Mouse (Mus musculus): ENCODE measurements at regions not wholly inside any gene's neighbourhood (a gene's known extent, or its start where the extent isn't known, plus 50 kb on each side); places are given as distances from the start of the nearest gene placed in this dataset.
A peak's percentile ranks its signal among the peaks of the same experiment; 100 is the strongest.

DNA sequence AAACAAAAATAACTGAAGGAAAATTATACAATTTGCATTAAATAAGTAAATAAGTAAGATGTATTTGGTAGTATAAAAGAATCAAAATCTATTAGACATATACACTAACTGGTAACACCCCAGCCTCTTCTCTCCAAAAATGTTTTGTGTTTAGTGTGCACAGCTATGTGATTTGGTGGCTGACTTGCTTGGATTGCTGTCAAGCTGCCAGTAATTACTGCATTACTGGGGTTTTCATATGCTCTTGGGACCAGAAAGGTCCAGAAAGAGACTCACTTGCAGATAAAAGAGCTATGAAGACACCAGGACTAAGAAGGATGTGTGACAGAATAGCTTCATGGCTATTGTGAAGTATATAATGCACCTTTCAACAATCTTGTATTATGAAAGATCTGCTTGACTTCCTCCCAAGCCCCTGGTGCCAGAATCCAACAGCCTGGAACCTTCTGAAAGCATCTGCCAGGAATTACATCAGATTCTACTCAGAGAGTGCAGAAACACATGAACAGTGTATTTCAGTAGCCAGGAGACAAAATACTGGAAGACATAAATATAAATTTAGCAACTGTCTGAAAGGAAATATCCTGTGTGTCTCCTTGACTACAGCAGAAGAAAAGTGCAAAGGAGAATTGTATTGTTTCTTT, 5132.6 kb downstream of the 9330182O14Rik start:
- DNase-seq (ENCODE audit: low spot score), result peak; percentile 50
- Histone ChIP-seq H3K9ac (replicated peaks; ENCODE audit: low read length) (no peak overlapping the region), H3K27ac (no peak overlapping the region), H3K4me3 (ENCODE audit: low read length) (no peak overlapping the region), H3K27me3 (ENCODE audit: insufficient read depth, low read length) (no peaks in the 10 kb centered on the region), H3K9me3 (ENCODE audit: low read length) (no peaks in the 10 kb centered on the region), H3K4me2 (ENCODE audit: low read depth, low read length) (no peak overlapping the region), H3K4me1 (ENCODE audit: insufficient read depth, low read length) (no peaks in the 10 kb centered on the region), H3K36me3 (ENCODE audit: insufficient read depth, low read length) (no peaks in the 10 kb centered on the region)
- TF ChIP-seq CTCF (IDR thresholded peaks at IDR 0.05; ENCODE audit: low read depth), result no peak
- ATAC-seq, result peak; percentile 58

DNA sequence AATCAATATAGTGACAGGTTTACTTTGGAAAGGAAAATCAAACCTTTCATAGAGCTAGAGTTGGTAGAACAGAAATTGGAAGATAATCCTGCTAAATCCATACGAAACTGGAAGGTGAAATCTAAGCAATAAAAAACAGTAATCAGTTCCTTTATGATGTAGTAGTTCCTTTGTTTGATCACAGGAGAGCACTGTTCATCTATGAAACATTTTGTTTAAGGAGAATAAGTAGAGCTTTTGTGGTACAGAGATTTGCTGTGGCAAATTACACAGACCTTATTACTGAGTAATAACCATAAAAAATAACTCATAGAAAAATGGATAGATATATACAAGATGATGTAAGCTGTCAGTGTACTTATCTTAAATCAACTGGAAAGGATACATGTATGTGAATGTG, 5139.5 kb downstream of the 9330182O14Rik start:
- 56% methylated on average over 1 of the region's 1 CpGs for WGBS
- peak; percentile 58 for TF ChIP-seq CTCF (IDR thresholded peaks at IDR 0.05; ENCODE audit: low read depth)
- peak; percentile 63 for DNase-seq (ENCODE audit: low spot score)

GRCm38 (mm10) chr15:45321628-45322027, 5187.5 kb downstream of the 9330182O14Rik start:
- Histone ChIP-seq H3K4me1 (ENCODE audit: insufficient read depth, low read length) (no peaks in the 10 kb centered on the region), H3K27me3 (ENCODE audit: insufficient read depth, low read length) (no peaks in the 10 kb centered on the region), H3K4me3 (ENCODE audit: low read length) (no peak overlapping the region), H3K4me2 (ENCODE audit: low read depth, low read length) (no peak overlapping the region), H3K9me3 (ENCODE audit: low read length) (no peaks in the 10 kb centered on the region), H3K27ac (no peak overlapping the region), H3K9ac (replicated peaks; ENCODE audit: low read length) (no peak overlapping the region), H3K36me3 (ENCODE audit: insufficient read depth, low read length) (no peaks in the 10 kb centered on the region)
- no peak for ATAC-seq
- no peak for TF ChIP-seq CTCF (IDR thresholded peaks at IDR 0.05; ENCODE audit: low read depth)
- no peak for DNase-seq (ENCODE audit: low spot score)
- 78% methylated on average over 5 of the region's 5 CpGs for WGBS

More for the DNA sequence above, 5139.5 kb downstream of the 9330182O14Rik start:
- H3K4me3 ChIP-seq (ENCODE audit: low read length), result no peak overlapping the region
- no peaks in the 10 kb centered on the region for H3K9me3 ChIP-seq (ENCODE audit: low read length)
- no peak overlapping the region for H3K27ac ChIP-seq
- H3K36me3 ChIP-seq (ENCODE audit: insufficient read depth, low read length), result no peaks in the 10 kb centered on the region
- no peaks in the 10 kb centered on the region for H3K27me3 ChIP-seq (ENCODE audit: insufficient read depth, low read length)
- no peak overlapping the region for H3K4me2 ChIP-seq (ENCODE audit: low read depth, low read length)
- no peaks in the 10 kb centered on the region for H3K4me1 ChIP-seq (ENCODE audit: insufficient read depth, low read length)
- H3K9ac ChIP-seq (replicated peaks; ENCODE audit: low read length), result no peak overlapping the region
- 0 out of 2 replicates have a peak, but pooled peaks have one; percentile 27 for ATAC-seq

DNA sequence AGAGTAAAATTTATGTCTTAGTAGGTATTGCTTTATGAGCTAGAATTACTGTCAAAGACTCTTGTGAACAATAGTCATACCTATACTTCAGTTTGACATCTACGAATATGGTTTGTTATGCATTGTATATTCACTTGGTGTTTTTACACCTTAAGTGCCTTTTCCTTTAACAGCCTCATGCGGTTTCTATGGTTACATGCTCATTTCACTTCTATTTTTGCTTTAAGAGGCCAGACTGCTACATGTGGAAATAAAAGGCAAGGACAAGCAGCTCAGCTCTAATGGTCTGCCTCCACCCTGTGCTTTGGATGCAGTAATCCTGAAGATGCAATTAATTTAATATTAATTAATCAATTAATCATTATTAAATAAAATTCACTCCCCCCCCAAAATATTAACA, 5216.3 kb downstream of the 9330182O14Rik start:
- no peaks in the 10 kb centered on the region for H3K4me1 ChIP-seq (ENCODE audit: insufficient read depth, low read length)
- 0 out of 2 replicates have a peak, but pooled peaks have one; percentile 43 for ATAC-seq
- no peaks in the 10 kb centered on the region for H3K36me3 ChIP-seq (ENCODE audit: insufficient read depth, low read length)
- no peak overlapping the region for H3K9ac ChIP-seq (replicated peaks; ENCODE audit: low read length)
- H3K27me3 ChIP-seq (ENCODE audit: insufficient read depth, low read length), result no peaks in the 10 kb centered on the region
- DNase-seq (ENCODE audit: low spot score), result peak; percentile 40
- no peaks in the 10 kb centered on the region for H3K9me3 ChIP-seq (ENCODE audit: low read length)
- no peak for TF ChIP-seq CTCF (IDR thresholded peaks at IDR 0.05; ENCODE audit: low read depth)
- WGBS, result 77% methylated on average over 2 of the region's 2 CpGs
- H3K4me2 ChIP-seq (ENCODE audit: low read depth, low read length), result no peak overlapping the region
- no peak overlapping the region for H3K27ac ChIP-seq
- H3K4me3 ChIP-seq (ENCODE audit: low read length), result no peak overlapping the region
